Mouse (Mus musculus): ENCODE data around the gene Ptges.
"Not testable (repeated sequence)": the region's sequence is repeated elsewhere in the genome, so short reads cannot be mapped to it uniquely, and the experiment has no call there.

The Ptges gene

GRCm38 (mm10) chr2:30928893-30929482 lies 675 bp downstream of the Ptges start:
- DNase-seq (ENCODE audit: low spot score in 2 of 2) = no peak

DNA sequence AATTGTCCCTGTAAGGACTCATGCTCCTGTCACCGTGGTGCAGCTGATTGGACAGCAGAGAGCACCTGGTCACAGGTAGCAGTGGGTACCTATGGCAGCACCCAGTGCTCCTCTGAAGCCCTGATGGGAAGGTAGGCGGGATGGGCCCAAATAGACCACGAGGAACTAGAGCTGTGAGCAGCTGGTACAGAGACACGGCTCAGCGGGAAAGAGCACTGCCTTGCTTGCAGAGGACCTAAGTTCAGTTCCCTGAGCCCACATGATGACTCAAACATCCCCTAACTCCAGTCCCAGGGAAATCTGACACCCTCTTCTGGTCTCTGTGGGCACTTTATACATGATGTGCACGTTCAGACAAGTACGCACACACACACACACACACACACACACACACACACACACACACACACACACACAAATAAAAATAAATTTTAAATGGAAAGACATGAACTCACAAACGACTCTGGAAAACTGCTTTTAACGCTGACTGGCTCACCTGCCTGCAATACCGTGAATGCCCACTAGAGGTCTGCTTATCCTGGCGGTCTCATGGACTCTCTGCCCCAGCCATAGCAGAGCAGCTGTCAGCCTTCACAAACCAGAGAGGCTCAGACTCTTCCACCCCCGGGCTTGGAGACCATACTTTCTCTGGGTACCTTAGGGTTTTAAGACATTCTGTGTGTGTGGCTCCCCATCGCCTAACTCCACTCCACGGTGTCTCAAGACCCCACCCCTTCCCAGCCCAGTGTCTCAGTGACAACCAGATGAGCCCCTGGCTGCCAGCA lies 1.6 kb downstream of the Ptges start:
- peak; percentile 83 to 90 for DNase-seq (ENCODE audit: low spot score in 2 of 2)

DNA sequence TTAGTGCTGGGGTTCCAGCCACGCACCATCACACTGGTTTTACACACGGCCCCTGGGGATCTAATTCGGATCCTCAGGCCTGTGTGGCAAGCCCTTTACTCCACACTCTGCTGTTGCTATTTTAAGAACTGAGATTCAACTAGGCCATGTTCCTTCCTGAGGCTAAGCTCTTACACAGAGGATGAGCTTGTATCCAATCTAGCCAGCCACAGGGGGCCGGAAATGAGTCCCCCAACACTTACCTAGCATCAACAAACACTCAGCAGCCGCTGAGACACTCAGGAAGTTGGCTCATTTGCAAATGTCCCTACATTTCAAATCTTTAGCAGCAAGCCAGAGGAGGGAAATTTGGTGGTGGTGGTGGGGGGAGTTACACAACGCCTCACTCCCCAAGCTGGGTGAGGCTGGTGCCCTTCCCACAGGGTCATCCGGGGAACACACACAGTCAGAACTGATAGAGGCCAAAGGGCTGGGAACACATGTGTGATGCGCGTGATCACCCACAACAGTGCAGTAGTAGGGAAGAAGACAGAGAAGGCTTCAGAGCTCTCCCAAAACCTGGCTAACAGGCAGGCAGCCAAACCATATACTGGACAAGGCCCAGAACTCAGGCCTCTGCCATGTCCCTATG lies 2.4 kb downstream of the Ptges start:
- no peak for DNase-seq (ENCODE audit: low spot score in 2 of 2)

DNA sequence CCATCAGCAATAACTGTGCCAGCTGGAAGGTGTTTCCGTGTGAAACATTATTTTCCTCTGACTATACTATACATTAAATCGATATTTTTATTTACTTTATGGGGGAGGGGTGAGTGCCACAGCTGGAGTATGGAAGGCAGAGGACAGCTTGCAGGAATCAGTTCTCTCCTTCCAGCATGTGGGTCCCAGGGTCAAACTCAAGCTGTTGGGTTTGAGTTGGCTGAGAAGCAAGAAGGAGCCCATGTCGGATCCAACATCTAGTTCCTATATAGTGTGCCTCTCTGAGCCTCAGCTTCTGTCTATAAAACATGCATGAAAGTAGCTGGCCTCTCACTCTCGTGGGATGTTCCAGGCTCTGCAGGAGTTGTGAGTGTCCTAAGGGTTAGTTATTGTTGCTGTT lies 3.3 kb downstream of the Ptges start:
- no peak for DNase-seq (ENCODE audit: low spot score in 2 of 2)

- no peak for DNase-seq (ENCODE audit: low spot score in 2 of 2)
Measured at GRCm38 (mm10) chr2:30925181-30925580, 4.5 kb downstream of the Ptges start.

GRCm38 (mm10) chr2:30923099-30923498 lies 6.6 kb downstream of the Ptges start:
- DNase-seq (ENCODE audit: low spot score in 2 of 2) = no peak

- no peak for DNase-seq (ENCODE audit: low spot score in 2 of 2)
Measured at GRCm38 (mm10) chr2:30920216-30920615, 9.4 kb downstream of the Ptges start.

DNA sequence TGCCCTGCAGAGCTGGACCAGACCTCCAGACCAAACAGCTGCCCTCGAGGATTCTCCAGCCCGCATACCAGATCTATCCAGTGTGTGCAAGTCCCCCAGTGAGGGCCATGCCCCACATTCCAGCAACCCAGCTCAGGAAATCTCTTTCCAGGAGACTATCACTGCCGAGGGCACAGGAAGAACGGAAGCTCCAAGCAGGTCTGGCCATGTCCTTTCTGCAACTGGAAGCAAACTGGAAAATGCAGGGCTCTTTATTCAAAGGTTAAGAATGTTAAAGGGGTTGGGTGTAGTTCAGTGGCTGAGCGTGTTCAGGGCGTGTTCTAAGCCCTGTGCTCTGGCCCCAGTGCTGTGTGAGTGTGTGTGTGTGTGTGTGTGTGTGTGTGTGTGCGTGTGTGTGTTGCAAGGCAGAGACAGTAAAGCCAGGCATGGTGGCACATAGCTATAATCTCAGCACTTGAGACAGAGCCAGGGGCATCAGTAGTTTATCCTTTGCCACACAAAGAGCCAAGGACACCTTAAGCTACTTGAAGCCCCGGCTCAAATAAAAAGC lies 10.8 kb downstream of the Ptges start:
- no peak for DNase-seq (ENCODE audit: low spot score in 2 of 2)

DNA sequence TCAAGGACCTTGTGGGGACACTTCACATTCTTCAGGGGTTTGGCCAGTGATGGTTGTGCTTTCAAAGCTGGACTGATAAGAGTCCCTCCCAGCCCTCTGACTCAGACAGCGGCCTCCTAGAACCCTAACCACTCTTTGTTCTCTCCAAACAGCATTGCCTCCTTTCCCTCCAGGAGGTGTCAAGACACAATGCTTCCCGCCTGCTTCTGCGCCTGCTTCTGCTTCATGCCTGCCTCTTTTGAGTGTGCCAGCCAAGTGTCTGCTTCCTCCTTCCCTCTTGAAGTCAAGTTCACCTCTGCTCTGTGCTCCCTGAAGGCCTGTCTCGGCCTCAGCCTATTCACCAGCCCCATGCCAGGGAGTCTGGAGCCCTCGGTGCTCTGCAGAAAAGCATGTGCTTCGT lies 11.5 kb downstream of the Ptges start:
- no peak for DNase-seq (ENCODE audit: low spot score in 2 of 2)

DNA sequence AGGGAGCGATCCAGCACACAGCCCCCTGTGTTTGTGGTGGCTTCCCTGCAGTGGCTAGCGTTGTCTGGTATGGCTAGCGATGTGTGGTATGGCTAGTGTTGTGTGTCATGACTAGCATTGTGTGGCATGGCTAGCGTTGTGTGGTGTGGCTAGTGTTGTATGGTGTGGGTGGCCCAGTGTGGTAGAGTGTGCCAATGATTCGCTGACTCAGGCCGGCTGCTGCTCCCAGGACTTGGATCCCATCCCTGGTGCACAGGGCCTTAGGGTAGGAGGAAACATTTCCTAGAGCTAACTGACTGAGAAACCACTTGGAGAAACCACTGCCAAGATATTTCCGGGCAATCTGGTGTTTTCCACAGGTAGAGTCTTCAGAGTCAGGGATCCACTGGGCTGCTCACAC lies 12.0 kb downstream of the Ptges start:
- no peak for DNase-seq (ENCODE audit: low spot score in 2 of 2)

DNA sequence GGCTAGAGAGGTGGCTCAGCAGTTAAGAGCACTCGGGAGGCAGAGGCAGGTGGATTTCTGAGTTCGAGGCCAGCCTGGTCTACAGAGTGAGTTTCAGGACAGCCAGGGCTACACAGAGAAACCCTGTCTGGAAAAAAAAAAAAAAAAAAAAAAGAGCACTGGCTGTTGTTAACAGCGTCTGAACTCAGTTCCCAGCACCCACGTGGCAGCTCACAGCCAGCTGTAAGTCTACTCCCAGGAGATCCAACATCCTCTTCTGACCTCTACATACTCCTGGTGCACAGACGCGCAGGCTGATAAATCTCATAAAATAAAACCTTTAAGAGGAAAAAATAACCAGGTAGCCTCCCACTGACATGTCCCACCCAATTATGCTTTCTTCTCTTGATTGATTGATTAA lies 13.7 kb downstream of the Ptges start:
- not testable (repeated sequence) for DNase-seq (ENCODE audit: low spot score in 2 of 2)

- no peak for DNase-seq (ENCODE audit: low spot score in 2 of 2)
Measured at GRCm38 (mm10) chr2:30915376-30915775, 14.3 kb downstream of the Ptges start.

DNA sequence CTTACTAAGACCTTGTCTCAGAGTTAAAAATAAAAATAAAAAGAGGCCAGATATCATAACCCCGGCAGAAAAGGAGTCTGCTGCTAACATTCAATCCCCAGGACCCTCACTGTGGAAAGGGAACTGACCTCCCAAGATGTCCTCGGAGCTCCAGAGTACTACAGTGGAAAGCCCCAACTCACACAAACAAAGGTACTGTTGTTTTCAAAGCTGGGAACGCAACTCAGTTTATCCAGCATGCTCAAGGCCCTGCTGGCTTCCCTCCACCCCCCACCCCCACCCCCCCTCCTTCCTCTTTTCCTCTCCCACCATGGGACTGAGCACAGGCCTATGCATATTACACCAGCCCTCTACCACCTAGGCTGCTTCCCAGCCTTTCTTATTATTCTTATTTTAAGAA lies 14.8 kb downstream of the Ptges start:
- no peak for DNase-seq (ENCODE audit: low spot score in 2 of 2)

GRCm38 (mm10) chr2:30913022-30913421 lies 16.6 kb downstream of the Ptges start:
- no peak for DNase-seq (ENCODE audit: low spot score in 2 of 2)

DNA sequence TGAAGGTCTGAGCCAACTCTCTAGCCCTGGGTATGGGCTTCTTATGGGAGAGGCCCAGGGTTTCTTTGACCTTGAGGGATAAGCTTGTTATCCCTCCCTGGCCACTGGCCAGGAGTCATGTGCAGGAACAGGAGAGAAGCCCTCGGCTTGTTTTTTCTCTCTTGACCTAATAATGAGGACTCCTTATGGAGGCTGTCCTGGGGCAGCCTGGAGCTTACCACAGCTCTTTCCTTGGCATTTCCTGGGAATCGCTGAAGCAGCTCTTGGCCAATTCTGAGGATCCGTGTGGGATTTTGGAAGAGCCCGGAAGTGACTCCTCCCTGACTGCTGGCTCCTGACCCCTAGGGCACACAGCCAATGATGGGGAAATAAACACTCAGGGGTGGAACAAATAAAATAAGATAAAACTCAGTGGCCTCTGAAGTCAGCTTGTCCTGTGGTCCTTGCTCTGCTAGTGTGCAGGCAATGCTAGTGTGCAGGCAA lies 17.3 kb downstream of the Ptges start:
- DNase-seq (ENCODE audit: low spot score in 2 of 2) = no peak

DNA sequence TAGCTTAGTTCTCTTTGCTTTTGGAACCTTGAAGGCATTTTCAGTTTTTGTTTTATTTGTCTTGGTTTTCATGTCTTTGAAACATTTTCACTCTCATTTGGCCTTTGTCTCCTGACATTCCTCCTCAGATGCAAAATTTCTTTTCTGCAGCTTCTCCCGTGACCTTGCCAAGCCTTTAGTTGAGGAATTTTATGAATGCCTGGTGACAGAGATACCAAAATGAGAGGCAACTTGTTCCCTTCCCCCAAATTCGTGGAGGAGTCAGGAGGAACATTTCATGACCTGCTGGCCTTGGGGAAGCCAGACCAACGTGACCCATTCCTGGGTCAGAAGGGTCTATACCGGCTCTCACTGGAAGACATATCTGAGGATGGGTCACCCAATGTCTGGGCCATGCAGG lies 23.0 kb downstream of the Ptges start:
- DNase-seq (ENCODE audit: low spot score in 2 of 2) = no peak

GRCm38 (mm10) chr2:30905906-30906305 lies 23.8 kb downstream of the Ptges start:
- no peak for DNase-seq (ENCODE audit: low spot score in 2 of 2)

DNA sequence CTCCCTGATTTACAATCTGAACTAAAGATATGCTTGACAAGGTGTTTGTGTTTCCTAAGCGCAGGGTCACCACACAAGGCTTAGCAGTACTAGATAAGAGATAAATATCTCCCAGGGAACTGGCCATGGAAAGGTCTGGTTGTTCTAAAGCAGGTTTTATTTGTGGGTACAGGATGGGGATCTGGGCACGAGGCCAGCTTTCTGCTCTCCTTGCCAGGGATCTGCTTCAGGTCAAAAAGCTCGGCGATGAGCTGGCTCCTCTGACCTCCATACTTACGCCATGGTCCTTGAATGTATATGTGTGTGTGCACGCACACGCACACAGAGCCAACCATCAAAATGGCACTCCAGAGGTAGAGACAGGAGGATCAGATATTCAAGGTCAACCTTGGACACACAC lies 24.7 kb downstream of the Ptges start:
- DNase-seq (ENCODE audit: low spot score in 2 of 2) = no peak

DNA sequence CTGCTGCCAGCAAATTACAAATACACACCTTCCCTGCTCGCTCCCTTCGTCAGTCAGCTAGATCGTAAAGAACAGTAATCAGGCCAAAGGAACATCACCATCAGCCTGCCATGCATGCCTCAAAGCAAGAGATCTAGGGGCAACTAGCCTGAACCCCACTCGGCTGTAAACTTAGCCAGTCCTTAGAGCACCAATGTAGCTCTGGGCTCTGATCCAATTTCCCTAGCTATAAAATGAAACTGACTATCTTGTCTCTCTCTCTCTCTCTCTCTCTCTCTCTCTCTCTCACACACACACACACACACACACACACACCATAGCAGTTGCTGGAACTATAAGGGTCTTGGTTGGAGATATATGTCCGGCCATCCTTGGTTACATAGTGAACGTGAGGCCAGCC lies 25.4 kb downstream of the Ptges start:
- DNase-seq (ENCODE audit: low spot score in 2 of 2) = no peak

DNA sequence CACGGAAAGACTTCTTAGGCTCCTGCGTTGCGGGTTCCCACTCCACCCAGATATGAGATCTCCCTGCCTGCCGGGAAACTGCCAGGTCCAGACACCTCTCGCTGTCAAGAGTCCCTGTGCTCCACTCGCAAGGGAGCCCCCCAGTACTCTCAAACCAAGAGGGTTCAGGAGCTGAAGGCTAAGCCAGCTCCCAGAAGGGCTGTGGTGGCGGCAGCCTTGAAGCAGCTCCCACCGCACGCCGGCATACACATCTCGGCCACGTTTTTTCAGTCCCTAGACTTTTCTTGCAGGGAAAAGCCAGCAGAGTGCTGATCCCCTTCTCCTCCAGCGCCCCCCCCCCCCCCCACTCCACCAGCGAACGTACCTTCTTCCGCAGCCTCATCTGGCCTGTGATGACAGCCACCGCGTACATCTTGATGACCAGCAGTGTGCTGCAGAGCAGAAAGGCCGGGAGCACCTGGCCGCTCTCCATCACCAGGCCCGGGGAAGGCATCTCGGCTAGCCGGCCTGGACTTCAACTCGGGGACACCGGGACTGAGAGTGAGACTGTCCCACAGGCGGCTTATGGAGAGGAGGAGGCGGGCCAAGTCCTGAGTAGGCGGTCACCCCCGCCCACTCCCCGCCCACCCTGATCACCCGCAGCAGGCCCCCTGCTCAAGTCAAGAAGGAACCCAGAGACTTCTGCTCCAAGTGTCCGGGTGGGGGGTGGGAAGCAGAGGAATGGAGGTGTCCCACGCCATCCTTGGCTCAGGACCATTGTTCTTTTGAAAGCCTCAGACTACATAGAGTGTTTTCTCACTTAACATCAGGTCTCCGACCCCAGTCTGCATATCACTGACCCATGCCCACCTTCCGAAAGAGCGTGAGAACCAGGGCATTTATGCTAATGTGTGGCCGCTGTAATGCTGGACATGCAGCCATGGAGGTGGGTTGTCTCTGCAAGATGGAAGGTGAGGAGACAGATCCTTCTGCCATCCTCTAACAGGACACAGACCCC lies 26.6 kb downstream of the Ptges start:
- no peak for DNase-seq (ENCODE audit: low spot score in 2 of 2)

DNA sequence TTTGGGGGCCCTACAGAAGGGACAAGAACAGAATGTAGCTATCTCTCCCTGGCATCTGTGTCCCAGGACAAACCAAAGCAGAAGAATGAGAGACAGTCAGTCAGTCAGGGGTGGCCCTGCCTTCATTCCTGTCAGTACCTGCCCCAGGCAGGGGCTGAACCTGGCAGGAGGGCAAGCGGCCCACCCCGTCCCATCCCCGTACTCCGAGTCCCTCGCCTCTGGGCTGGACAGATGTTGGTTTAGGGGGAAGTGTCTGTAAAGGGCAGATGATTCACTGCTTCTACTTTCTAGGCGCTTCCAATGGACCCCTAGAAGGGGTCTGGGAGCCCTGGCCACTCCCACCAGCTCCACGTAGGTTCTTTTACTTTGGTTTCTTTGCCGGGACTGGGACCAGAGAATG lies 27.4 kb downstream of the Ptges start:
- DNase-seq (ENCODE audit: low spot score in 2 of 2) = no peak

Data from right cerebral cortex, postnatal 10 days (tissue).